Mouse (Mus musculus) hindbrain, embryonic 10.5 days (tissue): ENCODE results near the gene 2210011C24Rik. TPM values are rescaled to one million over a fixed set of nuclear protein-coding genes. Genes with fewer than 3 reads are reported as not detected.

Source experiments
- DNase-seq: peaks from one replicate; pipeline ENCODE4 v3.0.0-alpha.2; 2017; ENCODE audit warnings: low spot score
- H3K27ac ChIP-seq: fragments of 300-500 bp; sonication (generic); 2 replicates; pipeline ENCODE4 v1.5.1; 2016; ENCODE audit warnings: mild to moderate bottlenecking, moderate library complexity
- H3K27me3 ChIP-seq: fragments of 300-500 bp; sonication (generic); 2 replicates; pipeline ENCODE4 v1.6.1; 2016; ENCODE audit warnings: mild to moderate bottlenecking; ENCODE audit not compliant: poor library complexity, insufficient read depth, severe bottlenecking
- H3K36me3 ChIP-seq: fragments of 300-500 bp; sonication (generic); 2 replicates; pipeline ENCODE4 v1.6.1; 2016; ENCODE audit warnings: mild to moderate bottlenecking, moderate library complexity
- H3K4me1 ChIP-seq: fragments of 300-500 bp; sonication (generic); replicated peaks from 2 replicates; pipeline ENCODE4 v1.6.1; 2016; ENCODE audit warnings: mild to moderate bottlenecking
- H3K4me3 ChIP-seq: fragments of 300-500 bp; sonication (generic); 2 replicates; pipeline ENCODE4 v1.5.1; 2016; ENCODE audit warnings: mild to moderate bottlenecking, moderate library complexity
- H3K9me3 ChIP-seq: fragments of 300-500 bp; sonication (generic); 2 replicates; pipeline ENCODE4 v1.6.1; 2016; ENCODE audit warnings: mild to moderate bottlenecking, moderate library complexity
- WGBS: fragments of 180-500 bp; shearing (Covaris S2); methylation state at CpG from one replicate; pipeline ENCODE4 v1.1.7; 2016; 5-methylcytosine and 5-hydroxymethylcytosine counted together
- polyA plus RNA-seq: library from polyadenylated mRNA; unstranded; fragments of >200 nt; fragmentation: Nextera tagmentation; extraction: Ambion mirVana; gene quantifications from 2 replicates; pipeline ENCODE4 v1.2.1, GENCODE M21; 2016

The 2210011C24Rik gene
- polyA plus RNA-seq, 1 experiment from 2014 or later = not detected

GRCm38 (mm10) chr8:83980250-83980649, 31.7 kb downstream of the 2210011C24Rik start:
- no peak for DNase-seq
- WGBS = 93% methylated on average over 1 of the region's 1 CpGs
- H3K27me3 ChIP-seq = no peaks in the 10 kb centered on the region
- H3K9me3 ChIP-seq = no peaks in the 10 kb centered on the region
- peaks cover 64% of the 10 kb centered on the region for H3K36me3 ChIP-seq
- no peak overlapping the region for H3K27ac ChIP-seq
- no peak overlapping the region for H3K4me3 ChIP-seq
- peaks cover 15% of the 10 kb centered on the region for H3K4me1 ChIP-seq

- Histone ChIP-seq H3K27me3 (no peaks in the 10 kb centered on the region), H3K27ac (no peak overlapping the region), H3K4me3 (no peak overlapping the region), H3K9me3 (no peaks in the 10 kb centered on the region), H3K4me1 (peaks cover 32% of the 10 kb centered on the region), H3K36me3 (peaks cover 49% of the 10 kb centered on the region)
- no peak for DNase-seq
- WGBS = 77% methylated on average over 9 of the region's 9 CpGs
Measured at GRCm38 (mm10) chr8:83978200-83978599, 33.8 kb downstream of the 2210011C24Rik start.

- H3K27ac ChIP-seq = 0 out of 2 replicates have a peak overlapping the region, but pooled peaks have one; percentile 23
- 72% methylated on average over 6 of the region's 6 CpGs for whole genome bisulfite sequencing
- peaks cover 33% of the 10 kb centered on the region for H3K4me1 ChIP-seq
- no peak for DNase-seq
- H3K9me3 ChIP-seq = no peaks in the 10 kb centered on the region
- H3K27me3 ChIP-seq = no peaks in the 10 kb centered on the region
- no peak overlapping the region for H3K4me3 ChIP-seq
- H3K36me3 ChIP-seq = peaks cover 43% of the 10 kb centered on the region
Measured at GRCm38 (mm10) chr8:83977646-83978045, 34.3 kb downstream of the 2210011C24Rik start.

- H3K27ac ChIP-seq = no peak overlapping the region
- H3K9me3 ChIP-seq = no peaks in the 10 kb centered on the region
- H3K4me1 ChIP-seq = peaks cover 40% of the 10 kb centered on the region
- 88% methylated on average over 5 of the region's 5 CpGs for WGBS
- H3K27me3 ChIP-seq = no peaks in the 10 kb centered on the region
- H3K36me3 ChIP-seq = peaks cover 35% of the 10 kb centered on the region
- no peak for DNase-seq
- H3K4me3 ChIP-seq = no peak overlapping the region
Measured at GRCm38 (mm10) chr8:83976779-83977350, 35.1 kb downstream of the 2210011C24Rik start.

- no peak overlapping the region for H3K4me3 ChIP-seq
- peaks cover 47% of the 10 kb centered on the region for H3K4me1 ChIP-seq
- 87% methylated on average over 4 of the region's 4 CpGs for WGBS
- no peaks in the 10 kb centered on the region for H3K27me3 ChIP-seq
- no peaks in the 10 kb centered on the region for H3K9me3 ChIP-seq
- peaks cover 28% of the 10 kb centered on the region for H3K36me3 ChIP-seq
- no peak for DNase-seq
- H3K27ac ChIP-seq = no peak overlapping the region
Measured at GRCm38 (mm10) chr8:83976101-83976630, 35.8 kb downstream of the 2210011C24Rik start.

GRCm38 (mm10) chr8:83974521-83974920, 37.5 kb downstream of the 2210011C24Rik start:
- WGBS = 88% methylated on average over 4 of the region's 4 CpGs
- no peak overlapping the region; the same call in 1 of the 2 replicates for H3K4me3 ChIP-seq
- H3K4me1 ChIP-seq = peaks cover 48% of the 10 kb centered on the region

GRCm38 (mm10) chr8:83973161-83974031, 38.6 kb downstream of the 2210011C24Rik start:
- H3K4me1 ChIP-seq = peaks cover 46% of the 10 kb centered on the region
- peak overlapping the region; percentile 96 for H3K4me3 ChIP-seq
- DNase-seq = peak; percentile 10
- H3K36me3 ChIP-seq = peaks cover 32% of the 10 kb centered on the region
- 3% methylated on average over 37 of the region's 37 CpGs for WGBS
- H3K9me3 ChIP-seq = no peaks in the 10 kb centered on the region
- no peaks in the 10 kb centered on the region for H3K27me3 ChIP-seq
- peak overlapping the region; percentile 92 for H3K27ac ChIP-seq

More at GRCm38 (mm10) chr8:83974521-83974920, 37.5 kb downstream of the 2210011C24Rik start:
- H3K27ac ChIP-seq = no peak overlapping the region; the same call in 1 of the 2 replicates
- no peak for DNase-seq
- H3K9me3 ChIP-seq = no peaks in the 10 kb centered on the region
- no peaks in the 10 kb centered on the region for H3K27me3 ChIP-seq
- H3K36me3 ChIP-seq = peaks cover 23% of the 10 kb centered on the region

GRCm38 (mm10) chr8:83972150-83973120, 39.5 kb downstream of the 2210011C24Rik start, which contains the start of gene Prkaca:
TSS of gene Prkaca (plus strand) at chr8:83972993.
- DNase-seq = peak; percentile 99
- Histone ChIP-seq H3K36me3 (peaks cover 35% of the 10 kb centered on the region), H3K9me3 (no peaks in the 10 kb centered on the region), H3K4me3 (peak within 1 kb of the TSS; percentile 96), H3K27me3 (no peaks in the 10 kb centered on the region), H3K4me1 (peaks cover 37% of the 10 kb centered on the region), H3K27ac (peak within 1 kb of the TSS; percentile 92)
- under 1% methylated on average over 94 of the region's 94 CpGs for WGBS

GRCm38 (mm10) chr8:83971661-83972060, 40.3 kb downstream of the 2210011C24Rik start:
- H3K4me3 ChIP-seq = peak overlapping the region; percentile 96
- peak overlapping the region; percentile 92 for H3K27ac ChIP-seq
- H3K9me3 ChIP-seq = no peaks in the 10 kb centered on the region
- H3K27me3 ChIP-seq = no peaks in the 10 kb centered on the region
- H3K4me1 ChIP-seq = peaks cover 33% of the 10 kb centered on the region
- WGBS = 73% methylated on average over 6 of the region's 6 CpGs
- peaks cover 43% of the 10 kb centered on the region for H3K36me3 ChIP-seq
- DNase-seq = no peak

GRCm38 (mm10) chr8:83971121-83971520, 40.9 kb downstream of the 2210011C24Rik start:
- peaks cover 33% of the 10 kb centered on the region for H3K4me1 ChIP-seq
- peak overlapping the region; percentile 96; the same call in 1 of the 2 replicates for H3K4me3 ChIP-seq
- no peaks in the 10 kb centered on the region for H3K27me3 ChIP-seq
- WGBS = 91% methylated on average over 4 of the region's 4 CpGs
- peaks cover 47% of the 10 kb centered on the region for H3K36me3 ChIP-seq
- no peak for DNase-seq
- no peak overlapping the region for H3K27ac ChIP-seq
- no peaks in the 10 kb centered on the region for H3K9me3 ChIP-seq

- no peak for DNase-seq
- 90% methylated on average over 7 of the region's 7 CpGs for WGBS
- peaks cover 67% of the 10 kb centered on the region for H3K36me3 ChIP-seq
- no peak overlapping the region for H3K27ac ChIP-seq
- H3K27me3 ChIP-seq = no peaks in the 10 kb centered on the region
- peaks cover 14% of the 10 kb centered on the region for H3K4me1 ChIP-seq
- no peaks in the 10 kb centered on the region for H3K9me3 ChIP-seq
- no peak overlapping the region for H3K4me3 ChIP-seq
Measured at GRCm38 (mm10) chr8:83967701-83968100, 44.3 kb downstream of the 2210011C24Rik start.
